ENCODE assay signal across 29 mouse cellular contexts in genomic region chr11:96080736-96081135, GRCm38 (mm10). TPM values are rescaled to one million over a fixed set of nuclear protein-coding genes. Genes with fewer than 3 reads are reported as not detected.
"Had no signal": no experiment of that assay in that cellular context is flagged by ENCODE, and none has a peak within 500 bp of the region (broad histone marks: within the 10 kb centered on the region; RNA-seq: fewer than 3 reads in every experiment).

No protein-coding gene starts in this region.

- H3K4me3 ChIP-seq: left cerebral cortex, adult 2 months; liver, embryonic 13.5 days; stomach, embryonic 15.5 days had no signal

- H3K4me2 ChIP-seq: liver, embryonic 13.5 days; midbrain, embryonic 11.5 days; stomach, embryonic 15.5 days had no signal

- DNase-seq: kidney, adult 2 months; kidney, postnatal 10 days; kidney, postnatal 36 days; layer of hippocampus, postnatal 36 days; liver, embryonic 13.5 days; lung, adult 2 months; lung, postnatal 14 days; lung, postnatal 4 days; midbrain, embryonic 14.5 days; right cerebral cortex, adult 18-20 months; right cerebral cortex, postnatal 14 days; spleen, adult 18-20 months; thymus, postnatal 25 days had no signal

- H3K36me3 ChIP-seq: liver, embryonic 13.5 days; stomach, embryonic 15.5 days had no signal

- H3K27me3 ChIP-seq: stomach, embryonic 15.5 days had no signal

- H3K9ac ChIP-seq: liver, embryonic 13.5 days; stomach, embryonic 15.5 days had no signal

- H3K9me3 ChIP-seq: liver, embryonic 13.5 days; stomach, embryonic 15.5 days had no signal

- H3K27ac ChIP-seq: left cerebral cortex, adult 2 months; liver, embryonic 13.5 days; stomach, embryonic 15.5 days had no signal

RNA-seq across cellular contexts. Expression of gene Calcoco2, which starts 31.0 kb away (rescaled TPM):
- total RNA-seq: layer of hippocampus, postnatal 10 days; layer of hippocampus, postnatal 36 days; left cerebral cortex, adult 2 months; left cerebral cortex, postnatal 10 days; left cerebral cortex, postnatal 36 days; liver, adult 2 months; megakaryocyte progenitor cell, adult 5-6 weeks; megakaryocyte-erythroid progenitor cell, adult 5-6 weeks; midbrain, postnatal 0 days had no signal
- polyA plus RNA-seq: kidney, adult 2 months; kidney, embryonic 14.5 days; limb, embryonic 11.5 days; limb, embryonic 14.5 days; liver, adult 2 months; liver, embryonic 13.5 days; liver, embryonic 16.5 days; midbrain, embryonic 11.5 days; midbrain, embryonic 14.5 days; midbrain, postnatal 0 days; neural tube, embryonic 11.5 days; neural tube, embryonic 14.5 days had no signal

RNA-seq across cellular contexts. Expression of gene Ttll6, which starts 52.9 kb away (rescaled TPM):
- total RNA-seq: left cerebral cortex, adult 2 months; liver, adult 2 months; megakaryocyte progenitor cell, adult 5-6 weeks; megakaryocyte-erythroid progenitor cell, adult 5-6 weeks had no signal
- polyA plus RNA-seq: kidney, embryonic 14.5 days; liver, adult 2 months; liver, embryonic 13.5 days; liver, embryonic 16.5 days; midbrain, embryonic 11.5 days; midbrain, embryonic 14.5 days; neural tube, embryonic 11.5 days had no signal
